Mouse (Mus musculus) left cerebral cortex, adult 11 months (tissue): ENCODE data around the gene Utrn.

ENCODE experiments used
- DNase-seq: peaks from one replicate; pipeline ENCODE4 v3.0.0; 2022; ENCODE audit warnings: low spot score

Utrn gene

DNA sequence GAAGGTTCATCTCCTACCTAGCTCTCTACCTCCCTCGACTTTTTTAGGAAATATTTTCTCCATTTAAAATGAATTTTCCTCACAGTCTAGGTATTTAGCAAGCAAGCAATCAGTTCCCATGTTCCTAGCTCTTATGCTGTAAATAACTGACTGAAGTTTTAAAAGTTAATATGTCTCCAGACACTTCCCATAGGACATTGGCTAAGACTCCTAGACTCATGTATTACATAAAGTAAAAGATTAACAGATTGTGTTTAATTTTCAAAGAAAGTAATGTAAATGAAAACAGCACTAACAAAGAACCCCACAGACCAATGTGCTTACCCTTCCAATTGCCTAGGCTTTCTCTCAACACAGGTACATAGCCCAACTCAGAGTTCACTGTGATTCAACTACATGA lies 35.0 kb downstream of the Utrn start:
- DNase-seq = no peak

DNA sequence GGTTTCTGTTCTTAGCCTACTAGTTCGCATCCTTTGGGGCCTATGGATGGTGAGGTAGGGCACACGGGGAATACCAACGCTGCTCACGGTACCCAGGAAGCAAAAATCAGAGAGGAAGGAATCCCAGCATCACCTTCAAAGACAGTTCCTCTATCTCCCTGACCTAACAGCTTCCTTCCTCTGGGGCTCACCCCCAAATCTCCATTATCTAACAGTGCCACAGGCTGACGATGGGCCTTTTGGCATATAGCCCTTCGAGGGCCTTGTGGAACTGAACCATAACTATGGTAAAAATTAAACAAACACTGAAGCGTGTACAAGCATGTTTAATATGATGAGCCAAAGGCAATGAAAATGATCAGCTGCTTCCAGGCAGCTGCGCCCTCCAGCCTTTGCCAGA lies 37.0 kb downstream of the Utrn start:
- DNase-seq = no peak

DNA sequence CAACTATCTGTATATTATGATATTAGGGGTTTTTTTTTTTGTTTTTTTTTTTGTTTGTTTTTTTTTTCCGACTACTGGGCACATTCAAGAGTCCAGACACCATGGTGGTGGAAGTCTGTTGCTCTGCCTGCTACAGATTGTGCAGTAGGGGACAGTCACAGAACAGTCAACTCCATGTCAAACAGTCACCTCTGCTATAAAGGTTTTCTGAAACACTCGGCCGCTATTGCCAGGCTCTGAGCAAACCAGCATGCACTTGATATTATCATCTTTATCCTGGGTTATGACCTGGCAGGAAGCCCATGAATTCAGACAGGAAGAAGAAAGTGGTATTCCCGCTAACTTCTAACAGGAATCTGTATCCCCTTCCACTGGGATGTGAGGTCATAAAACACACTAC lies 41.4 kb downstream of the Utrn start:
- DNase-seq = no peak

DNA sequence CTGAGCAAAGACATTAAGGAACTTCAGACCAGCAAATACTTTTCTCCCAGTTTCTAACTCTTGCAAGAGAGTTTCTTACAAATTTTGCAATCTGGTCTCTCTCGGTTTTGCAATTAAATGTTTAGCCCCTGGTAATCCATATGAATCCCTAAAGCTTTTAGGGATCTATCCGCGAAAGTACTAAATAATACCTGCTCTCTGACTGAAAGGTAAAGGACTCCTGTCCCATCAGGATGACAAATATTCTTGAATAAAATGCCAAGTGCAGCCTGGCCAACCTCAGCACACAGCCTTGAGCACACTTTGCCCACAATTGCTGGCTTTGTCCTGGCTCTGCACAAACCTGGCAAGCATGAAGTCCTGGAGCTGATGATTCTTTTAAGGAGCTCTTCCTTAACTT lies 41.9 kb downstream of the Utrn start:
- DNase-seq = no peak

DNA sequence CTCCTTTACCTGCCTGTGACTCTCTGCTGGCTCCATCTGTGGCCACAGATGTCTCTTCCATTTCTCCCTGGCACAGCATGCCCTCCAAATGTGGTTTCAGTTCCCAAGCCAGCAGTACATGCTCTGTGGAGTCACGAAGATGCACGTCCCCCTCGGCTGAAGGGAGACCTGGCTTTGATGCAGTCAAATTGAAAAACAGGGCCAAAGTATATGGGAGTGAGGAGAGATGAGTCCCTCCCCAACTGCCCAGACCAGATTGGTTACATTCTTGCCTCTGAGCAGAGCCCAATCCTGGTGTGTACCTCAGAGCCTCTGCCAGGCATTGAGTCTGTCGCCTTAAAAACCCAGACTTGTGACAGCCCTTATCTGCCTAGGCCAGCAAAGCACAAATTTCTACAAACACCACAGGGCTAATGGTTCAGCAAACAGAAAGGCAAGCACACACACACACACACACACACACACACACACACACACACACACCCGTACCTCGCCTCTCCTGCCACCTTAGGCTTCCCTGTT lies 42.3 kb downstream of the Utrn start:
- no peak for DNase-seq

DNA sequence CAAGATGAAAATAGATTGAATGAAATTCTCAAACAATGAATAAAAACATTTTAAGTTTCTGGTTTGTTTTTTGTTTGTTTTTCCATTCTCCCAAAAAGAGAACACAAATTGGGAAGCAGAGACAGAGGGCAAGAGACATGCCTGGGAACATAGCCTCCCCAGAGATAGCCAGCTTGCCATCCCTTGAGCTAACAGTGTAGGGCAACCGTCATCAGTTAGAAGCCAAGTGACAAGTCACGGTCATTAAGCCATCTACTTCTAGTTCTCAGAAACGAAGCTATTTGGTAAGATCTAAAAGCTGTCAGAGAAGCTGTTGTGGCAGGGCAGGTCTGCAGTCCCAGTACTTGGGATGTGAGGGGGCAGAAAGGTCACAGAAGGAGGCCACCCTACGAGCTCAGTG lies 44.8 kb downstream of the Utrn start:
- DNase-seq = no peak

DNA sequence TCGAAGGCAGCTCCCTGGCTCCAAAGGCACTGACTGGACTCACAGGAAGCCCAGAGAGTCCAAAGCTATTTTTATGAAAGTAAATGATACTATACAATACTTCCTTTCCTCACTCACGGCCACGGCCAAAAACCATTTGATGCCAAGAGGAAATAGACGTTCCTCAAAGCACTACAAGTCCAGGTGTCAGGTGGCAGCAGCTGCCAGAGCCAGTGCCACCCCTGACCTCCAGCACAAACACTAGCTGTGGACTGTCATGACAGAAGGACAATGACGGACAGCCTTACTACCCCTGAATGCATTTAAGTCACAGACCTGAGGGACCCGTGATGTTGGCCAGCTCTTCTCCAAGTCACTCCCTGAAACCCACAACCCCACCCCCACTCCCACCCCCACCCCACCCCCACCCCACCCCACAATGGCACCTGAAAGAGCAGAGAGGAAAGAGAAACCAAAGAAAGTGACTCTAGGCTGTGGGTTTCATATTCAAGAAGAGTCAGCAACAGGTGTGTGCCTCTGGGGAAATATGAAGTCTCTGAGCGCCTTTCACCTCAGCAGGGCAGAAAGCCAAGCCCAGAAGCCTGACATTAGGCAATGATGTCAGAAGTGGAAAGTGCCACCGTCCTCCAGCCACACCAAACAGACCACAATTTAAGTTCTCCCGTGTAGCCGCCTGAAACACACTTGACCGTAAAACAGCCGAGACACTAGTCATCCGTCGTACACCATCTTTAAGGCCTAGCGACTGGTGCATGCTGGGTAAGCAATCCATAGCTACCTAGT lies 45.5 kb downstream of the Utrn start:
- no peak for DNase-seq

DNA sequence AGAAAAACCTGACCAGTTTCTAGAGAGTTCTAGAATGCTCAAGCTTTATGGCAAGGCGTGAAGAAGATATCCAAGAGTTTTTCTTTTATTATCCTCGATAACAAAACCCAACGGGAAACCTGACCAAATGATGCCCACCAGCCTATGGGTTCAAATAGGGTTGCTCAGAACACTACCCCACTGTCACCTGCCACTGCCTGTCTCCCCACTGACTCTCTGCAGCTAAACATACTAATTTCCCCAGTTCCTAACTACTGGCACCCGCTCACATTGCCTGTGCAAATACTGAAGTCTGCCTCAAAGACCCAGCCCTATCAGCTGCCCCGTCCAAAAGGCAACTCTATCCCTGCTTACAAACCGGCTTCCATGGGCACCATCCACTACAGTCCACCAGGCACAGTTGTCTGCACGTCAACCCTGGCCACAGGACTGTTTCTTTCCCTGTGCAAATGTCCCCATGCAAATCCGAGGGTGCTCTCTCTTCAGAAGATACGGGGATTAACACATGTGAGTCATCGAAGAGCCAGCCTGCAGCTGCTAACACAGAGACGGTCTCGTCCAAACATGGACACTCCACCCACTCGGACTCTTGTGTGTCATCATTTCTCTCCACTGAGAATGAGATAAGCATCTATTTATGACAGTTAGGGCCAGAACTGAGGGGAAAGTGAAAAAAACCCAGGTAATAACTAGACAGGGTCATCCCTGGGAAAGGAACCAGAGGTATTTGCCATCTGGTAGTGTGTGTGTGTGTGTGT lies 48.0 kb downstream of the Utrn start:
- DNase-seq = peak; percentile 47

DNA sequence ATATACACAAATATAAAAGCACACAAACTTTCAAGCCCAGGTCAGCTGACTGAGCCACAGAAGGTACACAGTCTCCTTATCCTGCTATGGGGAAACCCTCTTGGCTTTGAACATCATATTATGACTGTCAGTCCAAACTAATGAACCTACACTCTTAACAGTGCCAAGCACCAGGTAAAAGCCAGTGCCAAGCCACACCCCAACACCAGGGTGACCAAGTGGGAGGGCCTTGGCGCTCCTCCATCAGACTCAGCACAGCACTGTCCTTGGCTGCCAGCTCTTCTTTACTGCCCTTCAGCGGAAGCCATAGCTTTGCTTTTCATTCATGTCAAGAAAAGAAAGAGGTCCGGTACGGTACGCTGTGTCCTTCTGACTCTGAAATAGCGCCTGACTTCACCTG lies 51.8 kb downstream of the Utrn start:
- no peak for DNase-seq

DNA sequence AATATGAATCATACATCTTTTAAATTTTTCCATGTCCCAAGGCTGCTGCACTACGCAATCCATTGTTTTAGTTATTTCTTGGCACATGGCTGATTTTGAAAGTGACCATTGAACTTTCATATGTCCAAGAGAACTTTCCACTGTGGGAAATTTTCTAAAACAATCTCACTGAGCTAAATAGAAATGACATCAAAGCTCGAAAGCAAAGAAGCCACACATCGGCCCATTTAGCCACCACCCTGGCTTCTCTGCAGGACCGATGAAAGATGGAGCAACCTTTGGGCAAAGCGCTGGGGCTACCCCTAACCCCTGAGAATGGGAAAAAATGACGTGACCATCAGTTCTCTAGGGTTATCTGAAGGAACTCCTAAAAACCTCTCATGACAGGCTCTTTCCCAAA lies 52.6 kb downstream of the Utrn start:
- DNase-seq = no peak

DNA sequence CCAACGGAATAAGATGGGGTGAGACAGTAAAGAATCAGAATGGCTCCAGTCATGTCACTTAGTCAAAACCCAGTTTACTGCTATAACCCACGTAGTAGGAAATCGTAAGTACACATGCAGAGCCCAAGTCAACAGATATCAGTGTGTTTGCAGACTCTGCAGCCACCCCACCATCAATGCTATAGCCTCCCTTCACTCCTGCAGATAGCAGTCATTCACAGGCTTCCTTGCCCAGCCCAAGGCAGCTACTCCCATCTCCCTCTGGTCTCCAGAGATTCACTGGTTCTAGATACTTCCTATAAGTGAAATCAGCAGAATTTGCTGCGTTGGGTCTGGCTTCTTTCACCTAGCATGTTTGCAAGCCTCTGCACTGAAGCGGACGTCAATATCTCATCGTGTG lies 54.8 kb downstream of the Utrn start:
- no peak for DNase-seq

DNA sequence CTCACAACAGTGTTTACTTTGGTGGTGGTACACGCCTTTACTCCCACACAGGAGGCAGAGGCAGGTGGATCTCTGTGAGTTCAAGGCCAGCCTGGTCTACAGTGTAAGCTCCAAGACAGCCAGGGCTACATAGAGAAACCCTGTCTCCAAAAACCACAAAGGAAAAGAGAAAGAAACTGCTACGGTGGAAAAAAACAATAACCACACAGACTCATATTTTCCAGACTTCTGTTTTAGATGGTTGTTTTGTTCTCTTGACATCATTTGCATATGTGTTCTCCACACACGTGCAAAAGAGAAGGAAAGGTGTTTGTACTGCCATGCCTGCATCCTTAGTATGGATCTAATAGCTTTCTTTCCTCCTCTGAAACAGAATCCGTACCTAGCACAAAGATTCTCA lies 55.3 kb downstream of the Utrn start:
- DNase-seq = no peak

DNA sequence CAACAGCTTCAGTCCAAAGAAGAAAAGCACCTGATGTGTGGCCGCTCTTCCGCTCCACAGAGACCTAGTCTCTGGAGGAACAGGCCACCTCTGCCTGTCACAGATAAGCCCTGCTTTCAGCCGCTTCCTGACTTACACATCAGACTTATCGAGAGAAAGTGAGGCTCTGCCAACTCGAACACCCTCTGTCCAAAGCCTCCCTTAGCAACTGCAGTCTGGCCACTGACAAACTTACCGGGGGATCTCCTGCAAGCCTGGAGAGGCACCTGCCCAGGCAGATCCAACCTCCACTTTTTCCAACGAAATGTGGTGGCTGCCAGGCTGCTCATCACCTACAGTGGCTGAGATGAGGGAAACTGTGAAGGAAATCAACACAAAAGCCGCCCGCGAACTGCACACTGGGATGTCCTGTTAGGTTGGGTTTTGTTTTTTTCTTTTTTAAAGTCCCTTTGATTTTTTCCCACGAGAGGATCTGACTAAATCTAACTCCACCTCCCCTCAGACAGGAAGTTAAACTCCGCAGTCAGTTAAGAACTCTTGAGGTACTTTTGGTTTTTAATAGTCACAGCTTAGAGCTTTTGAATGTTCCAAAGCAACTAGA lies 55.9 kb downstream of the Utrn start:
- no peak for DNase-seq

DNA sequence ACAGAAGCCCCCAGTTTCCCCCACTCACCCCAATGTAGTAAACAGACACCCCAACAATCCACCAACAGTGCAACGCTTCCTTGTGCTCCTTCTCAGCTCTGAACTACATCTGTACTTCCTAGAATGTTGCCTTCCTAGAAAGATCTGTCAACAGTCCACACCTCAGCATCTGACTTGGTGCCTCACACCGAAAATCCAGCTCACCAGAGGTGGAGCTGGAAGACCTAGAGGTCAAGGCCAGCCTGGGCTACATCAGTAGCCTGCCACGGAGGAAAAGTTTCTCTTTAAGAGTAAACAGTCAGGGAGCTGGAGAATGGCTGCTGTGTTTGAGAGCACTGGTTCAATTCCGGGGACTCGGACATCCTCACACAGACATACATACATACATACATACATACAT lies 56.5 kb downstream of the Utrn start:
- DNase-seq = no peak

DNA sequence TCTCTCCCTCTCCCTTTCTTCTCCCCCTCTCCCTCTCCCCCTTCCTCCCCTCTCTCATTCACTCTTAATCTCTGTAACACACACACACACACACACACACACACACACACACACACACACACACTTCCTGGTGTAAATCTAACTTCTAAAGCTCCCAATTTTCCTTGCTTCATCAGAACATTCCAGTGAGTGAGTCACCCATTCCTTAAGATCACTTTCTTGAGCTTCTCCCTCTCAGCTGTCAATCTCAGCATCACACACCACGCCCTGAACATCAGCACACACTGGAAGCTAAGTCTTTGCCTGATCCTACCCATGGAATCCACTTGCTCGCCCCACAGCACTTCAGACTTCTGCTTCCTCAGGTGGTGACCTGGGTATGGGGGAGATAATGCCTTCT lies 58.3 kb downstream of the Utrn start:
- no peak for DNase-seq

DNA sequence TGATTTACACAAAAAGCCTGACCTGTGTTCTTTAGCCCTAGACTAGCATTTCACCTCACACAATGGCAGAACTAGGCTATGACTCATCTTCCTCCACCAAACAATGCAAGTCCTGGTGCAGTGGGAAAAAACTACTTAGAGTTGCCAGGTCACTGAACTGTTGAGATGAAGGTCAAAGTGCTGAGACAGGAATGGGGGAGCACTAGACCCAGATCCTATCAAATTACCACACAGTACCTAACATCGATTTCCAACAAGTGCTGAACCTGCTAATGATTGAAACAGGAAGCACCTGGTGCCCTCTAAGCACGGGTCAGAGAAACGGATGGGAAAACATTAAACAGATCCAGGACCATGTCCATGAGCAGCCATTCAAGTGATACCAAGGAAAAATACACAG lies 59.5 kb downstream of the Utrn start:
- DNase-seq = no peak

DNA sequence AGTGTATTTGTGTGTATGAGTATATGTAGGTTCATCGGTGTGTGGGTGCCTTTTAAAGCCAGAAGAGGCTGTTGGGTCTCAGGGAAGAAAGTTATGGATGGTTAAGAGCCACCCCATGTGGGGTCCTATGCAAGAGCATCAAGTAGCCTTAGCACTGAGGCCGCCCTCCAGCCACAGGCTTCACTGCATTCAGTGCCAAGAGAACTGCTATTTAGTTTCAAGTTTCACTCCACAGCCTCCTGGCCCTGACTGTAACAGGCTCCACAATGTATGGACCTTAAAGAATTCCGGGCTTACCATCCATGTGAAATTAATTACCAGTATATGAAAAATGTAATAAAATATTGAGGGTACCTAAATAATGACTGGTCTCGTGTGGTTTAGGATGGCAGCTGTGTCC lies 60.7 kb downstream of the Utrn start:
- no peak for DNase-seq

DNA sequence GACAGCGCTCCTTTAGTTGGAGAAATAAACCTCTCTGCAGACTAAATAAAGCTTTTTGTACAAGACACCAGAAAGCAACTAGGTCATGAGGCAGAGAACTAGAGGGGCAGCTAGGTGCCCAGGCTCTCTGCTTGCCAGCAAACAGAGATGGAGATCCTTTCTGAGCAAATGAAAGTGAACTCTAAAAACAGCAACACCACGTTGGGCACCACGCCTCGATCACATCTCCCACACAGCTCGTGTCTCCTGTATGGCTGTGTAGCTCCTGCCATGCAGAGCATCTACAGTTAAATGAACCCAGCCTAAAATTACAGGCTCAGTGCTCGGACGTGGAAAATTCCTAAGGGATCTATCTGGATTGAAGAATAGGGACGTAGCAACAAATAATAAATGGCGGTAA lies 61.5 kb downstream of the Utrn start:
- DNase-seq = no peak

DNA sequence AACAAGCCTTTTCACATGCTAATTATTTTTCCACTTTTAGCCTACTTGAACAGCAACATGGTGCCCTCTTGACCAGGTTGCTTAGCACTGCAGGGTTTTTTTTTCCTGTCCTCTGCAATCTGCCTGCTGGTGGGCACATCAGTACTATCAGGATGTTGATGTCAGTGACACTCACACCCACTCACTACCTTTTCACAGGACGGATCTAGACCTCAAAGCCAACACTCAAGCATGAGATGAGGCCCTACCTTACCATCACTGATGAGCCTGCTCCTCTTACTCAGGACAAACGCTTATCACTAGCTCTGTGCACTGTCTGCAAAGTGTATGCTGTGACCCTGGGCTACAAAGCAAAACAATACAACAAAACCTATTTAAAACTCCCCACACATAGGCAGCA lies 63.3 kb downstream of the Utrn start:
- DNase-seq = no peak

DNA sequence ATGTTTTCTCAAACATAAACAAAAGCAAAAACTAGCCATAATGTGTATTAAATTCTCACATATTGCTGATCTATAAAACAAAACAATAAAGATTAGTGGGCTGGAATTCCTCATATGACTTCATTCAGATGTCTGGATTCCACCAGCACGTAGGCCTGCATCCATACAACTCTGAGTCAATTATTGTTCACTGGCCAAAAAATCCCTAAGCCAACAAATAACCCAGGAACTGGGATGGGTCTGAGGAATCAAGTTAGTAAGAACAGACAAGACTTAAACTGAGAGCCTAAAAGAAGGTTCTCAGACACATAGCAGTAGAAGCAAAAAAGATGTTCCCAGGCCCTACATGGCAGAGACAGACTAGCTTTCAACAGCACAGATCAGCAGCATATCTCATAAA lies 65.2 kb downstream of the Utrn start:
- no peak for DNase-seq

DNA sequence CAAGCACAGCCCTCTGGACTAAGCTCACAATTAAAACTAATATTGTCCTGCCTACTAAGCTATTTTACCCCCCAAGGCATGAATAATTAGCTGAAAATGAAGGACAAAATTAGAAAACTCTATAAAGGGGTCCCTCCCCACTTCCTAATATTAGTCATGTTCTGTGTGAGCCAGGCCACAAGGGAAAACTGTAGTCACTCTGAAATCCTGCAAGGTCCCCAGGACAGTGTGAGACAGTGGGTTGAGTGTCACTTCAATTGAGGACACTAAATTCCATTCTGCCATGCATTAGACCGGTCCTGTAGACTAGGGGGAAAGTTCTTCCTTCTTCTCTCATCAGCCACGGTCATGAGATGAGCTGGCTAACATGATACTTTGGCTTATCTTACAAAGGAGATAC lies 69.7 kb downstream of the Utrn start:
- no peak for DNase-seq

DNA sequence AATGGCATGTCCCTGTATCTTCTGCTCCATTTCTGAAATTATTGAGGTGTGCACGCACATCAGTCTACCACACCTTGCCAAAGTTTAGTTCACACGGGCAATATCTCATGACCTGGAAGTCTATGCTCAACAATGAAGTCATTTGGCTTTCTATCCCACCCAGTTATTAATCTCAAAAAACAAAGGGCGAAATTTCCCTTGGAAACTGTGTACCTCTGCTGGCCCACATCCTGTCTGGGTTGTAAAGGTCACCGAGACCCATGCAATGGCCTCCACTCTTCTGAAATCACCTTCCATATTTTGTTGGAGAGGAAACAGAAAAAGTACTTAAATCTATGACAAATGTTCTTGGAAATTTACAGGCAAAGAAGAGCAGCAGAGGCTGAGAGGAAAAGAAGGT lies 70.9 kb downstream of the Utrn start:
- no peak for DNase-seq

DNA sequence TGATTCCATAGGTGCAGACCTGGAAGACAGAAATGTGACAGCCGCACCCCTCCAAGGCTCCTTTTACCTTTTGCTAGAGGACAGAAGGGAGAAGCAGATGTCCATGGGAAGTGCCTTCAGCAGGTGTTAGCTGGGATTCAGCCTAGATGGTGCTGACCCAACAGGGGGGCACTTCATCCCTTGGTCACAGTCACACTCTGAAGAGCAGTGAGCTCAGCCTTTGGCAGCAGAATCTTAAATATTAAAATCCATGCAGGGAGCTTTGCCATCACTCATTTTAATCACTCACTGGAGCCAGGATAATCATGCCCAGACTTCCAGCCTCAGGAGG lies 72.7 kb downstream of the Utrn start:
- DNase-seq = no peak
